Mouse (Mus musculus) heart, postnatal 25 days (tissue): ENCODE measurements around the gene Cmtr2. TPM values are rescaled to one million over a fixed set of nuclear protein-coding genes. Genes with fewer than 3 reads are reported as not detected.

ENCODE experiments used
- DNase-seq: peaks from one replicate; pipeline ENCODE4 v3.0.0; 2022; ENCODE audit warnings: low spot score
- intact Hi-C: fragments of 180-260 bp; cut with DNase I; formaldehyde crosslinking; loops from one replicate; pipeline ENCODE4 v1.15.1; 2025
- total RNA-seq, 2 experiments: library from RNA; stranded (reverse); gene quantifications; 2 replicates each; pipeline ENCODE4 v1.2.3; 2021

Cmtr2 gene
- total RNA-seq = 1 to 10 TPM; 2.6 to 2.8 TPM

DNA sequence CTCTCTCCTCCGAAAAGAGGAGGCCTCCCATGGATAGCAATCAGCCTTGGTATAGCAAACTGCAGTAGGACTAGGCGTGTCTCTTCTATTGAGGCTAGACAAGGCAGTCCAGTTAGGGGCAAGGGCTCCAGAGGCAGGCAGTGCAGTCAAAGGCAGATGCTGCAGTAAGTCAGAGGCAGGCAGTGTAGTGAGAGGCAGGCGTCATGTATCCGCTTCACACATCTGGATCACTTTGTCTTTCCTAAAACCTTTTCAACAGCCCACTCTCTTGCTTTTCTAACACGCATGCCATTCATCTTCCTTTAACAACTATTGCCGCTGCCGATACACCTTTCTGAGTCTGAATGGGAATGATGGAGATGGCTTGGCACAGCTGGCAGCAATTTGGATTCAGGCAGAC is at the start of gene Cmtr2:
Gene Cmtr2, plus strand, starts transcription at position 301 of the 400 bp plus-strand sequence.
- intact Hi-C loops = loop anchor here (5.0 to 10.0 kb wide), 2 partner anchors 399 to 648 kb away; partner anchors contain the start of genes Dhx38, Txnl4b and Vac14
- DNase-seq = no peak

DNA sequence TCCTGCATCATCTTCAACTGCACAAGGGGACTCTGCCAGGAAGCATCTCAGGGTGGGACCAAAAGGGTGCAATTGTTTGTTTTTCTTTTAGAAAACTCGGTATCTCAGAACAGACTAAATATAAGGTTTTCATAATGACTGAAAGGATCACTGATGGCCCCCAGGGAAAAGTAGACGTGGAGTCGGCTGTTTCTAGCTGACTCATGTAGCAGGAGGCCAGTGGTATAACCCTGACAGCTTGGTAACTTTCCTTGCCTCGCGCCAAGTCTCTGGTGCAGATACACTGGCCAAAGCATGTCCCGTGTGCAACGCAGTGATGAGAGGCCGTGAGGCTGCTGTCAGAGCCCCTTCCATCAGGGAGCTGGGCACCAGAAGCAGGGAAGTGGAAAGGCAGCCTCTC is 49.2 kb upstream of the Cmtr2 start:
- DNase-seq = no peak
- intact Hi-C loops = no loop called here

DNA sequence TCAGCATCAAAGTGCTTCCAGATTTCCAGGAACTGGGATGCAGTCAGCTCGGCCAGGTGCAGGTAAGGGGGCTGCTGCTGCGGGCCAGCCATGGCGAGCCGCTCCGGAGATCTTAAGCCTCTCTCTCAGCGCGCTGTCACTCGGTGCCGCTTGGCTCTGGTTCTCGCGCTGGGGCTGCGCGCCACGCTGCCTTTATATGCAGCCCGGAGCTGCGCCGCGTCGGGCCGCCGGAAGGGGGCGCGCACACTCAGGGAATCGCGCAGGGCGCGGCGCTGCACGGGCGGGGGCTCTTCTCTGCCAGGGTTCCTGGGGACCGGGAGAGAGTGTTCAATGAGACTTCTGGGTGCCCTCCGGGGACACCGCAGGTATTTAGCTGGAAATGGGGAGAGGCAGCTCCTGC is 47.4 kb upstream of the Cmtr2 start, which contains the start of gene Calb2:
Gene Calb2, minus strand, starts transcription at position 165 of the 400 bp plus-strand sequence.
- no peak for DNase-seq
- intact Hi-C loops = no loop called here

DNA sequence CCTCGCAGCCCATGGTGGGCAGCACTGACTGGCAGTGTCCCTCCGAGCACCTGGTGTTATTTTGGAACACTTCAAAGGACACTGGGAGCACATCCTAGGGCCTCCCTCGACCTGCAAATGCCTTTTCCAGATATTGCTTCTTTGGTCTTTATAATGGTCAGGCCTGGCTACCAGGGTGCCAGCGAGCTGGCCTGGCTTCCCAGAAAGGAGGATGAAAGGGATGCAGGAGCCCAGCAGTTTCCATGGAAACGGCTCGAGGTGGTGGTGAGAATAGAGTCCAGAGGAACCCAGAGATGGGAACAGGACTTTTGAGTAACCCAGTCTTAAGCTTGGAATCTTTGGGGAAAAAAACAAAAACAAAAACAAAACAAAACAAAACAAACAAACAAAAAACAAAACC is 43.3 kb upstream of the Cmtr2 start:
- intact Hi-C loops = no loop called here
- DNase-seq = no peak

DNA sequence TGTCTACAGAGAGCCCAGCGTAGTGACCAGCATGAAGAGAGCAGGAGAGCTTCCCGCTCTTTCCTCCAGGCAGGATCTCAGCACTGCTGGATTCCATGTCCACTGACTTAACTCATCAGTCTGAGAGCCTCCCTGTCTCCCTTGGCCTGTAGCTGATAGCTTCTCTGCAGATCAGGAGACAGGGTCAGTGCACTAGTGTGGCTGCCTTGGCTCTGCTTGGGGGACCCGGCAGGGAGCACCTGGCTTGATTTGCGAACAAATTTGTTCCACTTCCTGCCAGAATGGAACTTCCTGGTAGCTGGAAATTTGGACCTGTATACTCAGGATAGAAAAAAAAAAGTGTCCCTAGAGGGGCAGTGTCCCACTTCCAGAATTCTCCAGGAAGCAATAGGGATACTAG is 40.6 kb upstream of the Cmtr2 start:
- intact Hi-C loops = no loop called here
- no peak for DNase-seq

DNA sequence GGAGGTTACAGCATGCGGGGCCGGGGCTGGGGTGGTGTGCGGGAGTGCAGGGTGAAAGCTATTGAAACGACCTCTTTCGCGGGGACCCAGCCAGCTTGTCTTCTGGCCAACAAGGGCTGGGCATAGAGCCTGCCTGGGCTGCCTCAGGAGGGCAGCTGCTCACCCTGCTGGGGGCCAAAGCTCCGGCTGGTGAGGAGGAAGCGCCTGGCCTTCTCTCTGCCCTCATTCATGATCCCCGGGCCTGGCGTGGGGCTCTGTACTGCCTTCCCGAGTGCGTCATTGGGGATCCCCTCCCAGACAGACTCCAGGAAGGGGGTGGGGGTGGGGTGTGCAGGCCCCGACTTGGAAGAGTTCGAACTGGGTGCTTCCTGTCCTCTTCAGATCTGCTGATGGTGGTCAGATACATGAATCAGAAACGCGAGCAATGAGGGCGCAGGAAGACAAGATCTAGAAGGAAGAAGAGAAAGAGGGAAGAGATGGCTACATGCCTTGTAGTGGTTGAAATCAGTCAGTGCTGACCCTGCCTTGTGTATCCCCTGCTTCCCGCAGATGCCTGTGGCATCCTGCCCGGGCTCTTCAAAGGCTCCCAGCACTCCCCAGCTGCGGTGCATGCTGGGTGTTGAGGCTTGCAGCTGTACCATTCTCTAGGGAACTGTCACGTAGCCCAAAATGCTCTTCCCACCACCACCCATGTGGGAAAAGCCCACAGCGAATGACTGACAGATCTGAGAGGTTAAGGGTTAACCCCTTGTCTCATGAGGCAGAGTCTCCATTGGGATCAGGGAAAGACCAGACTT is 37.9 kb upstream of the Cmtr2 start:
- no peak for DNase-seq
- intact Hi-C loops = no loop called here

DNA sequence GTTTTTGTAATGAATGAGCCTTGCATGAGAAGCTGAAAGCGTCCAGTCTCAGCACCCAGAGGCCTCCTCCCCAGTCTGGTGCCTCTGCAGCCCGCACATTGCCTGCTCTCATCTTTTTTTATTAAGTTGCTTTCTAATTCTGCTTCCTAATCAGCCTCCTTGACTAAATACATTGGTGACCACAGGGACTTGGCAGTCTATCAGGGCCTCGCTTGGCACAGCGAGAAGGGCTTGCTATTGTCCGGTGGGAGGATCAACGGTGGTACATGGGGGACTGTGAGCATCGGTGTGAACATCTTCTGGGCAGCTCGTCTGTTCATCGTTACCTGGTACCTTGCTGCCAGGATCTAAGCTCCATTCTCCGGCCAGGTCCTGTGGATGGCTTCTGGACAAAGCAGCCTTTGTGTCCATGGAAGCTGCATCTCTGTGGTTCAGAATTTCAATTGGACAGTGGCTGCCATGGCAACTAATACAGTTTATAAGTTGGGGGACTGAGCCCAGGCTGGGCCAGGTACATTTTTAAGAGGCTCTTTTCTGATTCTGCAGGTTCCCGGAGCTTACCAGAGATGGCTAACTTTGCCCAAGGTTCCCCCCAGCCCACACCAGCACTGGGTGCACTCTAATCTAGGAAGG is 32.6 kb upstream of the Cmtr2 start:
- intact Hi-C loops = no loop called here
- no peak for DNase-seq

DNA sequence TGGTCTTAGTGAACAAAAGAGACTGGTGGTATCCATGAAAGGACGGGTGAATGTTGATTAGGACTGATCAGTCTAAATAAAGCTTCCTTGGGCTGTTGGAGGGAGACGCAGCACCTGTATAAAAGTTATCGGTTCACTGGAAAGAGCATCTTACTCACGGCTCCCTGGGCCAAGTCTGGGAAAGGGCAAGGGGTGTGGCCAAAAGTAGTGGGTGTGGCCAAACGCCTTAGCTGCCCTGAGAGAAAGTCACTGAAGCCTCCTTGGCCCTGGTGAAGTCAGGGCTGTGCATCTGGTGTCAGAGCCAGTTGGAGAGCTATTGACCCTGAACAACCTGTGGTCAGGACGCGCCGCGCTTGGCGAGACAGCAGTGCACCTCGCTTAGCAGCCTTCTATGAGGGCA is 31.7 kb upstream of the Cmtr2 start:
- intact Hi-C loops = no loop called here
- no peak for DNase-seq

DNA sequence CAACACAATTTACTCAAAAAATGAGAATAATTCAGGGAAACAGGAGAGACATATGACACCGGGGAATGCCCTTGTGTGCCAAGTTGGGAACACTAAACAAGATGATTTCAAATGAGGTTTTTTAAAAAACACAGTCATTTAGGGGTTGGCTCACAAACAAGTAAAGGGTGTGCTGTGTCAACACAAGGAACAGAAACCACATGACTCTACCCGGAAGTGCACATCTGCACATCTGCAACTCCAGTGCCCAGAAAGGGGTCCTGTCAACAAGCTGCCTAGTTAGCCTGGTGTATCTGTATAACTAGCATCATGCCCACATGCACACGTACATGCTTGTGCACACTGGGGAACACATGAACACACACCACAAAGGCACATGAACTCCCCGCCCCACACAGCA is 29.9 kb upstream of the Cmtr2 start:
- no peak for DNase-seq
- intact Hi-C loops = no loop called here

DNA sequence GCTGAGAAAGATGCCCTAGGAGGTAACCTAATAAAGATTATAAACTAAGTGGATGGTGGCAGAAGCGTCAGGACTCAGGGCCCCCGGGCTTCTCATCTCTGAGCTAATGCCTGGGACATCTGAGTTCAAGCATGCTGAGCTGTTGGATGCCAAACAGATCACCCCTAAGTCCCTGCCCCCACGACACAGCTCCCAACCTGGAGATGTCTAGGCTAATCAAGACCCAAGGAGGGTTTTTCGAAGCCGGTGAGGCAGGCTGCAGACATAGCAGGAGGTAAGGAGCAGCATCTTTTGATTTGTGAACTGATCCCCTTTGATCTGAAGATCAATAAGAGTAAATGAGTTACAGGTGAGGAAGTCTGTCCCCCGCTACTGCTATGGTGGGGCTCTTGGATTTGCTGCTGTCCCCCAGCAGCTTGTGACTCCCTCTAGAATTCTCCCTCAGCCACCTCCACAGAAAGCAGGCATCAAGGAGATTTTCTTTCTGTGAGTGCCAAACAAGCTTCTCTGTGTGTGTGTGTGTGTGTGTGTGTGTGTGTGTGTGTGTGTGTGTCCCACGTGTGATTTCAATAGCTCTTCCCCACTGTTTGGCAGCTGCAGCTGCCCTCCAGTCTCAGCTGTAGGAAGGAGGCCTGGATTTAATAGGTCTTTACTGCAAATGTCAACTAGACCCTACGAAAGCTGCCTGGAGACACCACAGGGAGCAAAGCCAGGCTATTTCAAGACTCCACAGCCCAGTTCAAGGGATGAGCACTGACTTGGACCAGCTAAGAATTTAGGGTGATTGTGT is 26.3 kb upstream of the Cmtr2 start:
- intact Hi-C loops = no loop called here
- DNase-seq = no peak

DNA sequence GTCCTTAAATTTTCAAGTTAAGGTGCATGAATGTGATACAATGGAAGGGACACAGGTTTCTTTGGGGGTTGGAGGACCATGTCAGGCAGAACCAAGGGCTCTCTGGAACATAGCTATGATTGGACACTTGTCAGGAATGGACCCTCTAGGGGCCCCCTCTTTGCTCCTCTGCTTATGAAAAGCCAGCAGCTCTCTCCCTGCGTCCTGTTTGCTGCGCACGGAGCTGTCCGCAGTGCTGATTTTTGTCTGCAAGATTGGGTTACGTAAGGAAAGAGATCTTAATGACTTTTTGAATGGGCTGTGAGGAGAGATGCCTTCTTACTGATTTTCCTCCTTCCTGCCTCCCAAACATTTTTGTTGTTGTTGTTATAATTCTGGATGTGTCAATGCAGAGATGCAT is 18.8 kb upstream of the Cmtr2 start:
- intact Hi-C loops = no loop called here
- no peak for DNase-seq

DNA sequence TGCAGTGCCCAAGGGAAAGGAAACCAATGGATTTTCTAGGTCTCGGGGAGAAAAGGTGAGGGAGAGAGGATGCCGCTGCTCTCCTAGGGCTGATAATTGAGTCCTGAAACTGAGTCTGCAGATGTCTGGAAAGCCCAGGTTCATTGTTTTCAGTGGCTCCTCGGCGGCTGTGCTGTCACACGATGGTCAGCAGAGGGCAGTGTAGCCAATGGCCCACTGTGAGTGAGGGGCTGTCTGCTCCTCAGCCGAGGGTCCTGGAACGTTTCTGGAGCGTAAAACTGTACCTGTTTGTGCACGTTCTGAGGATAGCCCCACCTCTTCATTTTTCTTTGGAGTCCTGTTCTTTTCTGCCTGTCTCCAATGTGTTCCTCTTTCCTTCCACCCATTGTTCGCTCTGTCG is 13.7 kb upstream of the Cmtr2 start:
- no peak for DNase-seq
- intact Hi-C loops = no loop called here

DNA sequence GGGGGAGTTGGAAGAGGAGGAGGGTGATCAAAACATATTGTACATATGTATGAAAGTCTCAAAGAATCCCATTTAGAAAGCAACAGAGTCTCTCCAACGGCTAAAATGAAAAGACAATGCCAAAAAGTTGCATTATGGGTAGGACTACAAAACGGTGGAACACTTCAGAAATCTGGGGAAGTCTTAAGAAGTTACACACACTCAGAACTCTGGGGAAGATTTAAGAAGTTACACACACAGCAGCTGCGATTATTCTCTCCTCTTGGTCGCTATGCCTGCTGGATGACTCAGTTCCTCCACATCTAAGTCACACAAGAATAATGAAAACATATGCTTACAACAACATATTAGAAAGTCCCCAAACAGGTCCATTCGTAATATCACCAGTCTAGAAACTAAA is 788 bp downstream of the Cmtr2 start:
- intact Hi-C loops = loop anchor here (5.0 to 10.0 kb wide), 2 partner anchors 399 to 649 kb away; partner anchors contain the start of genes Dhx38, Txnl4b and Vac14

DNA sequence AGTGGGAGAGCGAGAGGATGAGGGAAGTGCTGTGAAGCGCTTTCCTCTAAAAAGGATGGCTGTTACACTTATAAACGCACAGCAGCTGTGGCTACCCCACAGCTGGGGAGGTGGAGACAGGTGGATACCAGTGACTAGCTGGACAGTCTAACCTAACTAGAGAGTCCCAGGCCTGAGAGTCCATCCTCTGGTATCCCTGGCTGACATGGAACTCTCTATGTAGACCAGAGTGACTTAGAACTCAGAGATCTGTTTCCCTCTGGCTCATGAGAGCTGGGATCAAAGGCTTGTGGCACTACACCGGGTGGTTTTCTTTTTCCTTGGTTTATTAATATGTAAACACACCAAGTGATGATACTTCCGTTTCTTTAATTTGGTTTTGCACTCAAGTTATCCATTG is 1.7 kb downstream of the Cmtr2 start:
- intact Hi-C loops = loop anchor here (5.0 to 10.0 kb wide), 2 partner anchors 398 to 650 kb away; partner anchors contain the start of genes Dhx38, Txnl4b and Vac14

More for the DNA sequence above, 788 bp downstream of the Cmtr2 start:
- DNase-seq = no peak

DNA sequence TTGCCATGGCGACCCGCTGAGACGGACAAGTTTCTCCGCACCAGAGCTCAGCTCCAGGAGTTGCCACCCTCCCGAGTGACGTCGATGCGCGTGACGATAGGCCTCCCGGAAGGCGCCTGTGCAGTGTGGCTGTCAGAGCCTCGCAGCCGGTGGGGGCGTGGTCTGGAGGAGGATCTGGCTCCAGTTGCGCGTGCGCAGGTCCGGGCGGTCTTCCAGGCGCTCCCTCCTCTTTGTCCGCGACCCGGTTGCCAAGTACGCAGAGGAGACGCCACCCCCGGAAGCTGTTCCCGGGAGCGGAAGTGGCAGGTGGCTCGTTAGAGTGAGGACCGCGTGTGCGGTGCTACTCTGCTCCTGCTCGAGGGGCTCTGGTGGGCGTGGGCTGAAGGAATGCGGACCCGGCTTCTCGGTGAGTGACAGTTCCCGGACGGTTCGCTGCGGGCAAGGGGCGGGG is 2.2 kb downstream of the Cmtr2 start:
- DNase-seq = peak; percentile 98
- intact Hi-C loops = loop anchor here (5.0 to 10.0 kb wide), 2 partner anchors 397 to 650 kb away; partner anchors contain the start of genes Dhx38, Txnl4b and Vac14

More for the DNA sequence above, 1.7 kb downstream of the Cmtr2 start:
- DNase-seq = no peak

DNA sequence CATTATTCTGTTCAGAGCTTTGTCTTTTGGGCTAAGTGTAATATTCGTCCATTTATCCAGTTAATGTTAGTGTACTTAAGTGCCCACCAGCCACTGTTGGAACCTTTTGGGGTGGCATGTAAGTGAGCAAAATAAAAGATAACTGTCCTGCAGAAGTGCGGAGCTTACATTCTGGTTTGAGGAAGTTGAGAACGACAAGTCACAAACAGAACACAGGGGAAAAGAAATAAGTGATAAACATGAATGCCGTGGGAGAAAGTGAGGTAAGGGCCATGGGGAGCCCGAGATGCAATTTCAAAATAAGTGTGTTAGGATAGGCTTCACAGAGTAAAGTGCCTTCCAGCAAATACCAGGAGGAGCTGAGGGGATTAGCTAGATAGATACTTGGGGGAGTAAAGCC is 3.0 kb downstream of the Cmtr2 start:
- intact Hi-C loops = loop anchor here (5.0 to 10.0 kb wide), 2 partner anchors 396 to 651 kb away; partner anchors contain the start of genes Dhx38, Txnl4b and Vac14
- DNase-seq = no peak

DNA sequence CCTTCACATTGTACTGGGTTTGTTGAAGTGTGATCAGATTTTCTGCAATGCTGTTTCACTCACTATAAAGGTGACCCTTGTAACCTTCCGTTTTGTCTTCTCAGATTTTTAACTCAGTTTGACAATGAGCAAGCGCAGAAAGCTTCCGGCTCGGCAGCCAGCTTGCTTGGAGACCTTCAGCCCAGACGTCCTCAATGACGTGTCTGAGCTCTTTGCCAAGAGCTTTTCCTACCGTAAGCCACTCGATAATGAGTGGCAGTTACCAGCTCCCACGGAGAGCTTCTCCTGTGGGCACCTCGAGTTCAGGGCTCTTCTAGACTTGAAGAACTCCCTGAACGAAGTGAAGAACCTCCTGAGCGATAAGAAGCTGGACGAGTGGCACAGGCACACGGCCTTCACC is 5.5 kb downstream of the Cmtr2 start:
- intact Hi-C loops = no loop called here
- DNase-seq = no peak

DNA sequence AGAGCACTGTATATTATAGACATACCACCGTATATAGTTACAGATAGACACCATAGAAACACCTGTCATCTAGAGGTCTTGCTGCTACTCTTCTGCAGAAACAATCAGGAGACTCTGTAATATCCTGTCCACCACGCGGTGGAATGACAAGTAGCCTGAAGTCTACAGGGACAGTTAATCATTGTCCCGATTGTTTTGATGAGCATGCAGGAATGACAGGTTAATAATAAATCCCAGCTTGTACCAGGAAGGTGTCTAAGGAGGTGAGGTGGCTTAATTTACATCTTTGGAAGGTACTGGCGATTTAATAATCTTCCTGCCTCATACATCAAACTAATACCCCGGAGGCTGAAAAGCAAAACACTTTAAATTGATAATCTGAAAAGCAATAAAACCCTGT is 15.3 kb downstream of the Cmtr2 start:
- intact Hi-C loops = no loop called here
- DNase-seq = no peak

DNA sequence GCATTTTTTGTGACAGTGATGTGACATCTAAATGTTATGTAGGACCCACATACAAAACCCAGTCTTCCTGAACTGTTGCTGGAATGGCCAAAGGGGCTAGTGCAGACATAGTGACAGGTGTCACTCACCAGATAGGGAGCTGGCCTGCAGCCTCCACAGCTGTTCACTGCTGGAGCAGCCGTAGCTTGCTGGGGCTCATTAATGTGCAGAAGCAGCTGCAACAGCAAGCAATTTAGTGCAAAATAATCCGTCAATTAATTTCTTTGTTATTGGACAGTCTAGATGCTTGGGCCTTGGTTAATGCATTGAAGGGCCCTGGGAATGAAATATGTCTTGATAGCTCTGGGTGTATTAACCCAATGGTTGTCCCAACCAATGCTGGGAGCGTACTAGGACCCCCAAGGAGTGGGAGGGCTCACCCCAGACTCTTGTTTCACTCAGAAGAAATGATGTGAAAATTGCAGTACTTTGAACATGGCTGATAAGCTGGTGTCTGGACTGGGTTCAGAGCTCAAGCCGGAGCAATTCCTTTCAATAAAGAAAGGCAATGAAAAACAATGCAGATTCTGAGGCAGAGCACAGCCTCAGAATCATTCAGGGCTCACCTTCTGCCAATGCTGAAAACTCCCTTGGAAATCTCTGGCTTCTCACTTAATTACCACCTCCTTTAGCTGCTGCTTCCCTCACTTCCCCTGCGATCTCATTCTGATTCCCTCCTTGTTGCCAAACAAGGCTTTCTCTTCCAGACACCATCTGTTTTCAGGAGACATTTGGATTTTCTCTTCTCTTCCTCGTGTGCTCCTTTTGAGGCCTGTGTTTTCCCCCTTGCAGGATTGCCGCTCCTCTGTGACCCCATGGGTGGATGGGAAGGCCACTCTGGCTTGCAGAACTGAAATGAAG is 27.1 kb downstream of the Cmtr2 start:
- no peak for DNase-seq
- intact Hi-C loops = no loop called here
